Mouse (Mus musculus): ENCODE measurements around the gene Olfr108.

The Olfr108 gene

DNA sequence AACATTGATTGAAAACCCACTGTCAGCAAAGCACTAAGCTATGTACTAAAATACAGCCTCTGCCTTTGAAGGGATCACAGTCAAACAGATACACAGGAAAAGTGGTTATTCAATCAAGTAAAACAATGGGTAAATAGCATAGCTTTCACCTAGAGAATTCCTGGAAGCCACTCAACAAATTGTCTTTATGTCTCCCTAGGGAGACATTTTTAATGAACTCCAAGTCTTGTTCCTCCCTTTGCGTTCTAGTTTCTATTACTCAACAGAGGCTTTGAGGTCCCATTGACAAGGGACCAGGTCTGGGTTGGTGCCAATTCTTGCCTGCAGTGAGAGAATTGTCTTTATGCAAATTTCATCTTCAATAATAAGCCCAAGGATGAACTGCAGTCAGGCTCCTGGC lies at the start of gene Olfr108:
Olfr108 (plus strand) TSS at position 301 of the 400 bp plus-strand sequence.
- in situ Hi-C loops (cut with MboI, MseI) = no loop called here

DNA sequence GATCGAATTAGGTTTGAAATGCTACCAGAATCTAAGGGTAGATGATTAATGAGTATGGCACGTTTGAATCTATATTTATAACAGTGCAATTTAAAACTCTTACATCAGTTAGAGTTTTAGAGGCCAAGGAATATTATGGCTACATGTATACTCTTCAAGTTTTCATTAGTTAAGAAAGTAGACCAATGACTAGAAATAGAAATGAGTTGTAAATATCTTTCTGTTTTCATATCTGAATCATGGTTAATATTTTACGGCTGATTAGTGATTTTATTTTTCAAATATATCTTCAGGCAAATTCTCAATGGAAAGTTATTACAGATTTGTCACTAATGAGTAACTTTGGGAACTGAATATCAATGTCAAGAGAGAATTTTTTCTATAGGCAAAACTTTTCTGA lies 46.4 kb upstream of the Olfr108 start, which contains the start of gene Olfr107:
Olfr107 (plus strand) TSS at position 301 of the 400 bp plus-strand sequence.
- in situ Hi-C loops (cut with MboI, MseI) = no loop called here

- in situ Hi-C loops (cut with MboI, MseI) = no loop called here
Measured at GRCm38 (mm10) chr17:37413380-37413779, 31.9 kb upstream of the Olfr108 start.

GRCm38 (mm10) chr17:37458616-37459015 lies 13.3 kb downstream of the Olfr108 start, which contains the start of gene Olfr109:
Gene Olfr109, plus strand, starts transcription at chr17:37458916.
- in situ Hi-C loops (cut with MboI, MseI) = no loop called here

- in situ Hi-C loops (cut with MboI, MseI) = no loop called here
Measured at GRCm38 (mm10) chr17:37483452-37483851, 38.2 kb downstream of the Olfr108 start, which contains the start of gene H2-M2. Gene H2-M2, minus strand, starts transcription at chr17:37483552.

DNA sequence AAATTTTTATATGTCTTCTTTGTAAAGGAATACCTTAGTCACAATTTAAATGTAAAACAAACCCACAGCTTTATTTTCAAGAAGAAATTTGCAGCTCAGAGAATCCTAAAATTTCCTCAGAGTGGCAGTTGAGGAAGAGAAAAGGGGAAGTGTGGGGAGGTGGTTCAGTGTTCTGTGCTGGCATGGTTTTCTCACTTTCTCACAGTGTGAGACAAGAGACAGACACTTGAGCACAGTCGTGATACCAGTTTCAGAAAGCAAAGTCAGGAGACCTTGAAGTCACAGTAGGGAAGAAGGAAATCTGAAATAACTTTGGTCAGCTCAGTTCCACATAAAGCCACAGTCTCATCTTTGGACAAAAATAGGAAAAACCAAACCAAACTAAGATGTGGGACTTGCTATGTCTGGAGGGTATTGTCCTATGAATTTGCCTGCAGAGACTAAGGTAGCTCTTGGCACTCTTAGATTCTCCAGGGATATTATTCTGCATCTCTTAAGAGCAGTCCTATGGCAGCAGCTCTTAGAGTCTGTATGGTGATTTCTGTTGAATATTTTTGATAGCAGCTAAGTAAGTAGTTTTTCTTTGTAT lies 46.7 kb downstream of the Olfr108 start, which contains the start of gene Olfr110:
Olfr110 (plus strand) TSS at position 539 of the 589 bp plus-strand sequence.
- in situ Hi-C loops (cut with MboI, MseI) = no loop called here
